Mouse (Mus musculus) kidney, embryonic 14.5 days (tissue): ENCODE results near the gene Foxr1. TPM values are rescaled to one million over a fixed set of nuclear protein-coding genes. Genes with fewer than 3 reads are reported as not detected.
"Not testable (repeated sequence)": the region's sequence is repeated elsewhere in the genome, so short reads cannot be mapped to it uniquely, and the experiment has no call there.

ENCODE experiments used
- ATAC-seq: fragments of 200-750 bp; cut with Nextera tagmentation; 2 replicates; pipeline ENCODE4 v1.8.0; 2017; ENCODE audit warnings: moderate number of reproducible peaks, mild to moderate bottlenecking, moderate TSS enrichment, moderate library complexity; ENCODE audit not compliant: low FRiP score, low TSS enrichment
- H3K27ac ChIP-seq: fragments of 300-500 bp; sonication (generic); 2 replicates; pipeline ENCODE4 v1.5.1; 2014; ENCODE audit warnings: low read depth, mild to moderate bottlenecking, low read length, moderate library complexity, mixed read lengths
- H3K27me3 ChIP-seq: fragments of 300-500 bp; sonication (generic); 2 replicates; pipeline ENCODE4 v1.6.1; 2014; ENCODE audit warnings: mild to moderate bottlenecking, low read length; ENCODE audit not compliant: control insufficient read depth, insufficient read depth
- H3K36me3 ChIP-seq: fragments of 300-500 bp; sonication (generic); 2 replicates; pipeline ENCODE4 v1.6.1; 2014; ENCODE audit warnings: low read length, mixed read lengths; ENCODE audit not compliant: control insufficient read depth, insufficient read depth
- H3K4me1 ChIP-seq: fragments of 300-500 bp; sonication (generic); 2 replicates; pipeline ENCODE4 v1.6.1; 2014; ENCODE audit warnings: low read length, mixed read lengths; ENCODE audit not compliant: control insufficient read depth, insufficient read depth
- H3K4me2 ChIP-seq: fragments of 300-500 bp; sonication (generic); replicated peaks from 2 replicates; pipeline ENCODE4 v1.6.1; 2014; ENCODE audit warnings: low read depth, mild to moderate bottlenecking, low read length
- H3K4me3 ChIP-seq: fragments of 300-500 bp; sonication (generic); 2 replicates; pipeline ENCODE4 v1.5.1; 2014; ENCODE audit warnings: mild to moderate bottlenecking, low read length
- H3K9ac ChIP-seq: fragments of 300-500 bp; sonication (generic); 2 replicates; pipeline ENCODE4 v1.6.1; 2014; ENCODE audit warnings: low read depth, mild to moderate bottlenecking, low read length, moderate library complexity
- H3K9me3 ChIP-seq: fragments of 300-500 bp; sonication (generic); 2 replicates; pipeline ENCODE4 v1.6.1; 2016; ENCODE audit warnings: low read length; ENCODE audit not compliant: control insufficient read depth
- WGBS: fragments of 180-500 bp; shearing (Covaris S2); extraction: QIAGEN DNeasy Blood & Tissue Kit; methylation state at CpG from one replicate; pipeline ENCODE4 v1.1.7; 2014; 5-methylcytosine and 5-hydroxymethylcytosine counted together
- polyA plus RNA-seq: library from polyadenylated mRNA; unstranded; fragments of >200 nt; fragmentation: Nextera tagmentation; extraction: Ambion mirVana; gene quantifications from 2 replicates; pipeline ENCODE4 v1.2.1, GENCODE M21; 2014

Foxr1 gene
- polyA plus RNA-seq, 1 experiment from 2014 or later: not detected

- Histone ChIP-seq H3K27ac (no peak overlapping the region), H3K9me3 (no peaks in the 10 kb centered on the region), H3K4me3 (no peak overlapping the region), H3K4me1 (peaks cover 2% of the 10 kb centered on the region; the same call in 1 of the 2 replicates), H3K27me3 (no peaks in the 10 kb centered on the region), H3K36me3 (no peaks in the 10 kb centered on the region), H3K9ac (no peak overlapping the region), H3K4me2 (no peak overlapping the region)
- ATAC-seq: no peak
- 82% methylated on average over 5 of the region's 5 CpGs for WGBS
Observed at GRCm38 (mm10) chr9:44461950-44462349, 21.0 kb upstream of the Foxr1 start.

GRCm38 (mm10) chr9:44457035-44457742 lies 16.3 kb upstream of the Foxr1 start:
- H3K9ac ChIP-seq: no peak overlapping the region
- 5% methylated on average over 11 of the region's 11 CpGs for WGBS
- H3K4me3 ChIP-seq: no peak overlapping the region
- peak; percentile 65; the same call in 1 of the 2 replicates for ATAC-seq
- peaks cover 3% of the 10 kb centered on the region; the same call in 1 of the 2 replicates for H3K4me1 ChIP-seq
- no peak overlapping the region for H3K4me2 ChIP-seq
- no peaks in the 10 kb centered on the region for H3K9me3 ChIP-seq
- H3K36me3 ChIP-seq: no peaks in the 10 kb centered on the region
- no peaks in the 10 kb centered on the region for H3K27me3 ChIP-seq
- no peak overlapping the region for H3K27ac ChIP-seq

GRCm38 (mm10) chr9:44454891-44455220 lies 13.9 kb upstream of the Foxr1 start, which contains the start of gene Upk2:
Upk2 (minus strand) TSS chr9:44454976.
- Histone ChIP-seq H3K9ac (no peak within 1 kb of the TSS), H3K4me3 (no peak within 1 kb of the TSS), H3K9me3 (no peaks in the 10 kb centered on the region), H3K27ac (no peak within 1 kb of the TSS), H3K4me1 (peaks cover 3% of the 10 kb centered on the region; the same call in 1 of the 2 replicates), H3K27me3 (no peaks in the 10 kb centered on the region), H3K36me3 (no peaks in the 10 kb centered on the region), H3K4me2 (no peak within 1 kb of the TSS)
- WGBS: 20% methylated on average over 4 of the region's 4 CpGs
- ATAC-seq: no peak

- no peaks in the 10 kb centered on the region for H3K36me3 ChIP-seq
- no peaks in the 10 kb centered on the region for H3K27me3 ChIP-seq
- peak; percentile 87 for ATAC-seq
- no peaks in the 10 kb centered on the region for H3K9me3 ChIP-seq
- no peak overlapping the region for H3K4me2 ChIP-seq
- no peak overlapping the region for H3K9ac ChIP-seq
- peaks cover 3% of the 10 kb centered on the region; the same call in 1 of the 2 replicates for H3K4me1 ChIP-seq
- WGBS: 8% methylated on average over 14 of the region's 14 CpGs
- H3K4me3 ChIP-seq: no peak overlapping the region
- no peak overlapping the region for H3K27ac ChIP-seq
Observed at GRCm38 (mm10) chr9:44454132-44454890, 13.4 kb upstream of the Foxr1 start.

- Histone ChIP-seq H3K4me3 (no peak overlapping the region), H3K27me3 (no peaks in the 10 kb centered on the region), H3K9ac (no peak overlapping the region), H3K4me2 (no peak overlapping the region), H3K9me3 (no peaks in the 10 kb centered on the region), H3K36me3 (no peaks in the 10 kb centered on the region), H3K4me1 (no peaks in the 10 kb centered on the region), H3K27ac (no peak overlapping the region)
- ATAC-seq: no peak
Observed at GRCm38 (mm10) chr9:44450387-44450786, 9.5 kb upstream of the Foxr1 start.

GRCm38 (mm10) chr9:44444402-44445025 lies 3.6 kb upstream of the Foxr1 start:
- not testable (repeated sequence) for H3K4me1 ChIP-seq, H3K9ac ChIP-seq, H3K36me3 ChIP-seq, H3K9me3 ChIP-seq, H3K27ac ChIP-seq, H3K4me3 ChIP-seq, H3K4me2 ChIP-seq, ATAC-seq, H3K27me3 ChIP-seq
- WGBS: 89% methylated on average over 7 of the region's 7 CpGs

- no peaks in the 10 kb centered on the region for H3K4me1 ChIP-seq
- H3K36me3 ChIP-seq: no peaks in the 10 kb centered on the region
- no peak overlapping the region for H3K9ac ChIP-seq
- no peak overlapping the region for H3K4me3 ChIP-seq
- no peaks in the 10 kb centered on the region for H3K27me3 ChIP-seq
- WGBS: 85% methylated on average over 6 of the region's 6 CpGs
- H3K27ac ChIP-seq: no peak overlapping the region
- no peak for ATAC-seq
- H3K9me3 ChIP-seq: no peaks in the 10 kb centered on the region
- H3K4me2 ChIP-seq: no peak overlapping the region
Observed at GRCm38 (mm10) chr9:44435747-44436146, 5.2 kb downstream of the Foxr1 start.

- Histone ChIP-seq H3K4me2 (no peak overlapping the region), H3K4me3 (no peak overlapping the region), H3K27me3 (no peaks in the 10 kb centered on the region), H3K9me3 (no peaks in the 10 kb centered on the region), H3K27ac (no peak overlapping the region), H3K9ac (no peak overlapping the region), H3K4me1 (no peaks in the 10 kb centered on the region), H3K36me3 (no peaks in the 10 kb centered on the region)
- ATAC-seq: no peak
- WGBS: 37% methylated on average over 5 of the region's 5 CpGs
Observed at GRCm38 (mm10) chr9:44432577-44433185, 8.3 kb downstream of the Foxr1 start.
